Mouse (Mus musculus): ENCODE results near the gene Ap3m1. TPM values are rescaled to one million over a fixed set of nuclear protein-coding genes. Genes with fewer than 3 reads are reported as not detected.
A peak's percentile ranks its signal among the peaks of the same experiment; 100 is the strongest.
"Not testable (repeated sequence)": the region's sequence is repeated elsewhere in the genome, so short reads cannot be mapped to it uniquely, and the experiment has no call there.

Gene Ap3m1
- 63.2 and 72.3 TPM in 2 replicates for polyA plus RNA-seq (2014; fragmentation: Nextera tagmentation; extraction: Ambion mirVana)

DNA sequence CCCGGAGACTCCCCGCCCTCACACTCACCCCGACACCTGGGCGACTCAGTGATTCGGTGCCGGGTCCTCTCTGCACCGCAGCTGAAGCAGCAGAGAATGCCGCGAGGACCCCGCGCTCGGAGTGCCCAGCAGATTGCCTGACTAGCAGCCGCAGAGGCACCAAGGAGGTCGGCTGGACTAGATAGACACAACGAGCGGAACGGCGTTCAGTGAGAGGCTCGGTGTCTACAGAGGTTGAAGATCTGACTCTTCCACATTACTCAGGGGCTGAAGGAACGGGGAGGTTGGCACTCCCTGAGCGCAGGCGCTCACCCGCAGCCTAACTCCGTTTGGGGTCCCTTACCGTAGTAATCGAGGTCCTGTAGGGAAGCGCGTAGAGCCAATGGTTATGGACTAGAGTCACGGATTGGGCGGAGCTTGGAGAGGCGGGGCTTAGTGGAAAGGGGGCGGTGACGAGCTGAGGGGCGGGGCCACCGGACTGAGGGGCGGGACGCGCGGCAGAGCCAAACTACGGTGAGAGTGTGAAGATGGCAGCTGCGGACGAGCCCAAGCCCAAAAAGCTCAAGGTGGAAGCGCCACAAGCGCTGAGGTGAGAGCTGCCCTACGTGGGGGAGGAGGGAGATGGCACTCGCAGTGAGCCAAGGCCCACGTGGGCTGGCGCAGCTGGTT is at the start of gene Ap3m1, which contains the start of gene Adk:
Gene Ap3m1 (minus strand): TSS at position 397 of the 669 bp plus-strand sequence.
Gene Adk (plus strand): TSS at position 463 of the 669 bp plus-strand sequence.
- Histone ChIP-seq H3K27ac (replicated peaks in 1 of 2; ENCODE audit: control insufficient read depth in 1 of 2, insufficient read depth in 1 of 2, low read depth in 2 of 2, low read length in 2 of 2) (peak within 1 kb of the TSS; percentile 94 to 96), H3K9me3 (ENCODE audit: control insufficient read depth, low read length) (peaks cover 6% of the 10 kb centered on the region; the same call in 1 of the 2 replicates), H3K4me2 (ENCODE audit: low read length) (peak within 1 kb of the TSS; percentile 76), H3K4me3 (ENCODE audit: control insufficient read depth in 1 of 2, insufficient read depth in 1 of 2, low read depth in 1 of 2, low read length in 2 of 2) (peak within 1 kb of the TSS; percentile 74 to 90), H3K4me1 (ENCODE audit: control insufficient read depth in 2 of 2, insufficient read depth in 2 of 2, low read length in 2 of 2) (peaks cover 0 to 29% of the 10 kb centered on the region in 2 experiments; a peak in 3 of 4 replicates), H3K27me3 (ENCODE audit: control insufficient read depth, insufficient read depth, low read length) (no peaks in the 10 kb centered on the region), H3K9ac (ENCODE audit: low read length) (peak within 1 kb of the TSS; percentile 88), H3K36me3 (ENCODE audit: control insufficient read depth, insufficient read depth, low read length) (peaks cover 7% of the 10 kb centered on the region; the same call in 1 of the 2 replicates)
- under 1% methylated on average over 48 of the region's 48 CpGs for WGBS
- ATAC-seq (ENCODE audit: insufficient number of reproducible peaks, insufficient read depth, low FRiP score, low read depth) = peak; percentile 97

- H3K9me3 ChIP-seq (ENCODE audit: control insufficient read depth, low read length) = no peaks in the 10 kb centered on the region
- no peak overlapping the region for H3K4me3 ChIP-seq (ENCODE audit: control insufficient read depth in 1 of 2, insufficient read depth in 1 of 2, low read depth in 1 of 2, low read length in 2 of 2)
- peaks cover 5 to 34% of the 10 kb centered on the region in 2 experiments; a peak in 3 of 4 replicates for H3K4me1 ChIP-seq (ENCODE audit: control insufficient read depth in 2 of 2, insufficient read depth in 2 of 2, low read length in 2 of 2)
- ATAC-seq (ENCODE audit: insufficient number of reproducible peaks, insufficient read depth, low FRiP score, low read depth) = no peak
- 0 out of 2 replicates have a peak, but pooled peaks cover 2% of the 10 kb centered on the region for H3K36me3 ChIP-seq (ENCODE audit: control insufficient read depth, insufficient read depth, low read length)
- no peaks in the 10 kb centered on the region for H3K27me3 ChIP-seq (ENCODE audit: control insufficient read depth, insufficient read depth, low read length)
- 30% methylated on average over 7 of the region's 7 CpGs for WGBS
- H3K27ac ChIP-seq (replicated peaks in 1 of 2; ENCODE audit: control insufficient read depth in 1 of 2, insufficient read depth in 1 of 2, low read depth in 2 of 2, low read length in 2 of 2) = peak overlapping the region; percentile 46 to 64; a peak in 3 of 4 replicates
- no peak overlapping the region for H3K4me2 ChIP-seq (ENCODE audit: low read length)
- H3K9ac ChIP-seq (ENCODE audit: low read length) = no peak overlapping the region
These were observed 49.3 kb upstream of the Ap3m1 start for GRCm38 (mm10) chr14:21101562-21101961.

DNA sequence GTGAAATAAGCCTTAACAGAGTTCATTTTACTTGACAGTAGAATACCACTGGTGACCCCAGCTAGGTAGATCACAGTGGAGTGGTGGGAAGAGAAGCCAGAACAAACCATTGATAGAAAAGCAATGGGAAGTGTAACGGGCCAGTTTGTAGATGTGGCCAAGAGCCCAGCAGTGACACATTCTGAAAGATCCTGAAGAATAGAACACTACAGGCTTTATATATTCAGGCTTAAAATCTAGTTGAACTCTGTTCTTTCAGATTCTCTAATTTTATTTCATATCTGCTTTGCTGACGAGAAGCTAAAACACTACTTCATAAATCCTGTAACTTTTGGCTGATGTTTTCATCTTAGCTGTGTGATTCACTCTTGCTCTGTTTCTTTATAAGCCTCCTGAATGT is 48.6 kb upstream of the Ap3m1 start:
- H3K27ac ChIP-seq (replicated peaks in 1 of 2; ENCODE audit: control insufficient read depth in 1 of 2, insufficient read depth in 1 of 2, low read depth in 2 of 2, low read length in 2 of 2) = peak overlapping the region in 1 of 2 experiments; percentile 46; a peak in 2 of 4 replicates
- 58% methylated on average over 2 of the region's 2 CpGs for WGBS

GRCm38 (mm10) chr14:21099371-21099770 is 47.1 kb upstream of the Ap3m1 start:
- H3K9ac ChIP-seq (ENCODE audit: low read length) = no peak overlapping the region
- no peaks in the 10 kb centered on the region for H3K36me3 ChIP-seq (ENCODE audit: control insufficient read depth, insufficient read depth, low read length)
- H3K4me2 ChIP-seq (ENCODE audit: low read length) = no peak overlapping the region
- H3K9me3 ChIP-seq (ENCODE audit: control insufficient read depth, low read length) = no peaks in the 10 kb centered on the region
- H3K27me3 ChIP-seq (ENCODE audit: control insufficient read depth, insufficient read depth, low read length) = no peaks in the 10 kb centered on the region
- 58% methylated on average over 7 of the region's 7 CpGs for WGBS
- H3K4me1 ChIP-seq (ENCODE audit: control insufficient read depth in 2 of 2, insufficient read depth in 2 of 2, low read length in 2 of 2) = peaks cover 5 to 39% of the 10 kb centered on the region in 2 experiments
- H3K4me3 ChIP-seq (ENCODE audit: control insufficient read depth in 1 of 2, insufficient read depth in 1 of 2, low read depth in 1 of 2, low read length in 2 of 2) = no peak overlapping the region
- ATAC-seq (ENCODE audit: insufficient number of reproducible peaks, insufficient read depth, low FRiP score, low read depth) = no peak
- no peak overlapping the region for H3K27ac ChIP-seq (replicated peaks in 1 of 2; ENCODE audit: control insufficient read depth in 1 of 2, insufficient read depth in 1 of 2, low read depth in 2 of 2, low read length in 2 of 2)

More for the DNA sequence above, 48.6 kb upstream of the Ap3m1 start:
- ATAC-seq (ENCODE audit: insufficient number of reproducible peaks, insufficient read depth, low FRiP score, low read depth) = no peak
- Histone ChIP-seq H3K27me3 (ENCODE audit: control insufficient read depth, insufficient read depth, low read length) (no peaks in the 10 kb centered on the region), H3K4me1 (ENCODE audit: control insufficient read depth in 2 of 2, insufficient read depth in 2 of 2, low read length in 2 of 2) (peaks cover 5 to 34% of the 10 kb centered on the region in 2 experiments; a peak in 3 of 4 replicates), H3K4me3 (ENCODE audit: control insufficient read depth in 1 of 2, insufficient read depth in 1 of 2, low read depth in 1 of 2, low read length in 2 of 2) (no peak overlapping the region), H3K9me3 (ENCODE audit: control insufficient read depth, low read length) (no peaks in the 10 kb centered on the region), H3K36me3 (ENCODE audit: control insufficient read depth, insufficient read depth, low read length) (no peaks in the 10 kb centered on the region), H3K9ac (ENCODE audit: low read length) (no peak overlapping the region), H3K4me2 (ENCODE audit: low read length) (no peak overlapping the region)

DNA sequence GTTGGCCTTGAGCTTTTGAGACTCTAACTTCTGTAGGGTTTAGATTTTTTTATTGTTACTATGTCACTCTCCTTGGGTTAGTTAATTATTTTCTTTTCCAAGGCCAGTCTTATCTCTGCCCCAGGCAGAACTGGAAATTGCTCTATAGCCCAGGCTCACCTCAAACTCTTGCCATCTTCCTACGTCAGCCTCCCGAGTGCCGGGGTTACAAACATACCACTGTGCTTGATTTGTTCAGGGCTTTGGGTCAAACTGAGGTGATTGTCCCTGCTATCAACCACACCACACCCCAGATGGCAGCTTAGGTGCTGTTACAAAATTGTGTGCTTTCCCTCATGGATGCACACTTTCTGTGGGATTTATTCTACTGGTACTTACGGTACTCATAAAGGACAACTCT is 44.4 kb upstream of the Ap3m1 start:
- Histone ChIP-seq H3K4me1 (ENCODE audit: control insufficient read depth in 2 of 2, insufficient read depth in 2 of 2, low read length in 2 of 2) (peaks cover 5 to 32% of the 10 kb centered on the region in 2 experiments), H3K9ac (ENCODE audit: low read length) (no peak overlapping the region), H3K9me3 (ENCODE audit: control insufficient read depth, low read length) (no peaks in the 10 kb centered on the region), H3K4me3 (ENCODE audit: control insufficient read depth in 1 of 2, insufficient read depth in 1 of 2, low read depth in 1 of 2, low read length in 2 of 2) (no peak overlapping the region), H3K4me2 (ENCODE audit: low read length) (no peak overlapping the region), H3K27ac (replicated peaks in 1 of 2; ENCODE audit: control insufficient read depth in 1 of 2, insufficient read depth in 1 of 2, low read depth in 2 of 2, low read length in 2 of 2) (no peak overlapping the region), H3K27me3 (ENCODE audit: control insufficient read depth, insufficient read depth, low read length) (no peaks in the 10 kb centered on the region), H3K36me3 (ENCODE audit: control insufficient read depth, insufficient read depth, low read length) (peaks cover 13% of the 10 kb centered on the region)
- WGBS = 63% methylated on average over 4 of the region's 4 CpGs
- ATAC-seq (ENCODE audit: insufficient number of reproducible peaks, insufficient read depth, low FRiP score, low read depth) = no peak

GRCm38 (mm10) chr14:21096279-21096678 is 44.0 kb upstream of the Ap3m1 start:
- ATAC-seq (ENCODE audit: insufficient number of reproducible peaks, insufficient read depth, low FRiP score, low read depth) = no peak
- H3K9me3 ChIP-seq (ENCODE audit: control insufficient read depth, low read length) = no peaks in the 10 kb centered on the region
- no peak overlapping the region for H3K4me2 ChIP-seq (ENCODE audit: low read length)
- no peak overlapping the region for H3K4me3 ChIP-seq (ENCODE audit: control insufficient read depth in 1 of 2, insufficient read depth in 1 of 2, low read depth in 1 of 2, low read length in 2 of 2)
- no peak overlapping the region for H3K9ac ChIP-seq (ENCODE audit: low read length)
- H3K4me1 ChIP-seq (ENCODE audit: control insufficient read depth in 2 of 2, insufficient read depth in 2 of 2, low read length in 2 of 2) = peaks cover 2 to 28% of the 10 kb centered on the region in 2 experiments
- peaks cover 13% of the 10 kb centered on the region for H3K36me3 ChIP-seq (ENCODE audit: control insufficient read depth, insufficient read depth, low read length)
- no peak overlapping the region for H3K27ac ChIP-seq (replicated peaks in 1 of 2; ENCODE audit: control insufficient read depth in 1 of 2, insufficient read depth in 1 of 2, low read depth in 2 of 2, low read length in 2 of 2)
- H3K27me3 ChIP-seq (ENCODE audit: control insufficient read depth, insufficient read depth, low read length) = no peaks in the 10 kb centered on the region

DNA sequence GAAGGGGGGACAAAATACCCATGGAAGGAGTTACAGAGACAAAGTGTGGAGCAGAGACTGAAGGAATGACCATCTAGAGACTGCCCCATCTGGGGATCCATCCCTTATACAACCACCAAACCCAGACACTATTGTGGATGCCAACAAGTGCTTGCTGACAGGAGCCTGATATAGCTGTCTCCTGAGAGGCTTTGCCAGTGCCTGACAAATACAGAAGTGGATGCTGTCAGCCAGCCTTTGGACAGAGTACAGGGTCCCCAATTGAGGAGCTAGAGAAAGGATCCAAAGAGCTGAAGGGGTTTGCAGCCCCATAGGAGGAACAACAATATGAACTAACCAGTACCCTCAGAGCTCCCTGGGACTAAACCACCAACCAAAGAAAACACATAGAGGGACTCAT is 41.9 kb upstream of the Ap3m1 start:
- not testable (repeated sequence) for ATAC-seq (ENCODE audit: insufficient number of reproducible peaks, insufficient read depth, low FRiP score, low read depth); H3K9me3 ChIP-seq (ENCODE audit: control insufficient read depth, low read length); H3K4me3 ChIP-seq (ENCODE audit: control insufficient read depth in 1 of 2, insufficient read depth in 1 of 2, low read depth in 1 of 2, low read length in 2 of 2); H3K9ac ChIP-seq (ENCODE audit: low read length); H3K4me2 ChIP-seq (ENCODE audit: low read length); H3K27ac ChIP-seq (replicated peaks in 1 of 2; ENCODE audit: control insufficient read depth in 1 of 2, insufficient read depth in 1 of 2, low read depth in 2 of 2, low read length in 2 of 2); H3K27me3 ChIP-seq (ENCODE audit: control insufficient read depth, insufficient read depth, low read length)
- Histone ChIP-seq H3K36me3 (ENCODE audit: control insufficient read depth, insufficient read depth, low read length) (peaks cover 13% of the 10 kb centered on the region), H3K4me1 (ENCODE audit: control insufficient read depth in 2 of 2, insufficient read depth in 2 of 2, low read length in 2 of 2) (peaks cover 2 to 17% of the 10 kb centered on the region in 2 experiments)
